ENCODE assay signal across 16 mouse cellular contexts in the genomic region with DNA sequence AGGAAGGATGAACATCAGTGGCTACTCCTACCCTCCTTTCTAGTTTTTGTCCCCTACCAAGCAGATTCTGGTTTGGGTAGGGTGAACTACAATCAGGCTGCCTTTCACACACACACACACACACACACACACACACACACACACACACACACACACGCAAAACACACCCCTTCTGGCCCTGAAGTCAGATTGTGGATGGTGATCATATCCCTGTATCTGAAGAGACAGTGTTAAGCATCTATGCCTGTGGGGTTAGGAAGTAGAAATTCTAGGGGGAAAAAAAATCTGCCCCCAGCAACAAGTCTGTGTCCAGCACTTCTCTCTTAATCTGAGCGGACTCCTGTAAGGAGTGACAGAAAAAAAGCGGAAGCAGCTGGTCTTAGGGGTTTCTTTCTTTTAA. TPM values are rescaled to one million over a fixed set of nuclear protein-coding genes. Genes with fewer than 3 reads are reported as not detected.
A peak's percentile ranks its signal among the peaks of the same experiment; 100 is the strongest.
DNase-seq lines count a peak whose midpoint lies in the region; ATAC-seq lines count a peak whose summit lies in the region.
"Had no signal": no experiment of that assay in that cellular context is flagged by ENCODE, and none has a peak within 500 bp of the region (broad histone marks: within the 10 kb centered on the region; RNA-seq: fewer than 3 reads in every experiment).

No protein-coding gene starts in this region.

- no peaks in the 10 kb centered on the region for H3K36me3 ChIP-seq in intestine, embryonic 14.5 days (ENCODE audit: control insufficient read depth, insufficient read depth, low read length)
- no peaks in the 10 kb centered on the region for H3K36me3 ChIP-seq in intestine, embryonic 15.5 days
- H3K36me3 ChIP-seq in forebrain, embryonic 14.5 days (ENCODE audit: control insufficient read depth, insufficient read depth, low read length) = no peaks in the 10 kb centered on the region
- H3K36me3 ChIP-seq in limb, embryonic 11.5 days (ENCODE audit: control insufficient read depth, insufficient read depth, low read length) = no peaks in the 10 kb centered on the region
- no peaks in the 10 kb centered on the region; the same call in 1 of the 2 replicates for H3K36me3 ChIP-seq in neural tube, embryonic 14.5 days (ENCODE audit: control insufficient read depth, insufficient read depth, low read length)
- H3K36me3 ChIP-seq: liver, embryonic 15.5 days had no signal

- H3K4me3 ChIP-seq in intestine, embryonic 14.5 days (ENCODE audit: low read depth, low read length) = no peak overlapping the region
- no peak overlapping the region for H3K4me3 ChIP-seq in intestine, embryonic 15.5 days (replicated peaks)
- peak overlapping the region; percentile 29 for H3K4me3 ChIP-seq in forebrain, embryonic 14.5 days (ENCODE audit: low read depth, low read length)
- no peak overlapping the region for H3K4me3 ChIP-seq in limb, embryonic 11.5 days (ENCODE audit: low read depth, low read length)
- peak overlapping the region; percentile 30; the same call in 1 of the 2 replicates for H3K4me3 ChIP-seq in neural tube, embryonic 14.5 days (ENCODE audit: low read depth, low read length)
- H3K4me3 ChIP-seq: liver, embryonic 15.5 days; megakaryocyte, embryonic 14.5 days had no signal

- H3K9ac ChIP-seq in intestine, embryonic 14.5 days (ENCODE audit: low read length) = no peak overlapping the region
- H3K9ac ChIP-seq in intestine, embryonic 15.5 days = no peak overlapping the region
- H3K9ac ChIP-seq in forebrain, embryonic 14.5 days (ENCODE audit: low read length) = peak overlapping the region; percentile 70
- no peak overlapping the region for H3K9ac ChIP-seq in limb, embryonic 11.5 days (ENCODE audit: low read length)
- H3K9ac ChIP-seq in neural tube, embryonic 14.5 days (replicated peaks; ENCODE audit: low read depth, low read length) = peak overlapping the region; percentile 59; the same call in 1 of the 2 replicates
- H3K9ac ChIP-seq: liver, embryonic 15.5 days had no signal

- peak; percentile 44 for DNase-seq in intestine, embryonic 14.5 days (ENCODE audit: low spot score)
- DNase-seq in forebrain, embryonic 14.5 days (ENCODE audit: low spot score) = no peak
- DNase-seq in limb, embryonic 11.5 days (ENCODE audit: low spot score) = peak; percentile 22
- DNase-seq in adipocyte (ENCODE audit: low spot score) = no peak
- no peak for DNase-seq in layer of hippocampus, adult 8-10 months (ENCODE audit: low spot score in 2 of 2)
- DNase-seq: adrenal gland, postnatal 10 days; B cell, adult 2 months; heart, postnatal 36 days had no signal

- H3K27me3 ChIP-seq in intestine, embryonic 14.5 days (replicated peaks; ENCODE audit: control insufficient read depth, insufficient read depth, low read length) = peaks cover 98% of the 10 kb centered on the region
- peaks cover 88% of the 10 kb centered on the region for H3K27me3 ChIP-seq in intestine, embryonic 15.5 days (replicated peaks)
- peaks cover 58% of the 10 kb centered on the region for H3K27me3 ChIP-seq in forebrain, embryonic 14.5 days (replicated peaks; ENCODE audit: control insufficient read depth, insufficient read depth, low read length)
- H3K27me3 ChIP-seq in limb, embryonic 11.5 days (ENCODE audit: control insufficient read depth, insufficient read depth, low read length) = peaks cover 93% of the 10 kb centered on the region
- H3K27me3 ChIP-seq in neural tube, embryonic 14.5 days (ENCODE audit: control insufficient read depth, insufficient read depth, low read length) = peaks cover 25% of the 10 kb centered on the region

- H3K9me3 ChIP-seq in intestine, embryonic 14.5 days (ENCODE audit: control insufficient read depth, low read length) = no peaks in the 10 kb centered on the region
- no peaks in the 10 kb centered on the region for H3K9me3 ChIP-seq in intestine, embryonic 15.5 days
- H3K9me3 ChIP-seq in forebrain, embryonic 14.5 days (replicated peaks; ENCODE audit: control insufficient read depth, low read length) = no peaks in the 10 kb centered on the region
- H3K9me3 ChIP-seq in limb, embryonic 11.5 days (ENCODE audit: control insufficient read depth, low read length) = no peaks in the 10 kb centered on the region
- no peaks in the 10 kb centered on the region for H3K9me3 ChIP-seq in neural tube, embryonic 14.5 days (ENCODE audit: control insufficient read depth, low read length)
- H3K9me3 ChIP-seq: liver, embryonic 15.5 days had no signal

- H3K4me2 ChIP-seq in intestine, embryonic 14.5 days (ENCODE audit: low read length) = no peak overlapping the region
- no peak overlapping the region for H3K4me2 ChIP-seq in intestine, embryonic 15.5 days (replicated peaks)
- H3K4me2 ChIP-seq in forebrain, embryonic 14.5 days (ENCODE audit: low read length) = peak overlapping the region; percentile 44
- H3K4me2 ChIP-seq in limb, embryonic 11.5 days (ENCODE audit: low read depth, severe bottlenecking) = no peak overlapping the region
- peak overlapping the region; percentile 42 for H3K4me2 ChIP-seq in neural tube, embryonic 14.5 days (ENCODE audit: low read depth, low read length)
- H3K4me2 ChIP-seq: liver, embryonic 15.5 days had no signal

- WGBS in intestine, embryonic 14.5 days = 0% methylated on average over 3 of the region's 3 CpGs
- WGBS in intestine, embryonic 15.5 days = 12% methylated on average over 3 of the region's 3 CpGs
- 21% methylated on average over 3 of the region's 3 CpGs for whole genome bisulfite sequencing in forebrain, embryonic 14.5 days
- 0% methylated on average over 3 of the region's 3 CpGs for WGBS in limb, embryonic 11.5 days
- 9% methylated on average over 3 of the region's 3 CpGs for WGBS in neural tube, embryonic 14.5 days

- ATAC-seq in intestine, embryonic 14.5 days (replicated peaks; ENCODE audit: low FRiP score, low TSS enrichment, low read depth) = no peak
- no peak for ATAC-seq in intestine, embryonic 15.5 days
- no peak for ATAC-seq in forebrain, embryonic 14.5 days
- no peak for ATAC-seq in limb, embryonic 11.5 days (ENCODE audit: insufficient number of reproducible peaks, low FRiP score, low TSS enrichment, low read depth)
- no peak for ATAC-seq in neural tube, embryonic 14.5 days (ENCODE audit: low read depth)
- no peak for ATAC-seq in monocyte, adult 5-6 weeks (replicated peaks; ENCODE audit: insufficient number of reproducible peaks, low FRiP score, low TSS enrichment, poor library complexity, severe bottlenecking)

- H3K4me1 ChIP-seq in intestine, embryonic 14.5 days (replicated peaks; ENCODE audit: control insufficient read depth, insufficient read depth, low read length) = no peaks in the 10 kb centered on the region
- peaks cover 9% of the 10 kb centered on the region; the same call in 1 of the 2 replicates for H3K4me1 ChIP-seq in intestine, embryonic 15.5 days (replicated peaks)
- no peaks in the 10 kb centered on the region for H3K4me1 ChIP-seq in forebrain, embryonic 14.5 days (ENCODE audit: control insufficient read depth, insufficient read depth, low read length)
- no peaks in the 10 kb centered on the region for H3K4me1 ChIP-seq in limb, embryonic 11.5 days (ENCODE audit: control insufficient read depth, insufficient read depth, low read length)
- H3K4me1 ChIP-seq in neural tube, embryonic 14.5 days (ENCODE audit: control insufficient read depth, insufficient read depth, low read length) = peaks cover 3% of the 10 kb centered on the region; the same call in 1 of the 2 replicates

- no peak overlapping the region for H3K27ac ChIP-seq in intestine, embryonic 14.5 days (ENCODE audit: low read depth)
- H3K27ac ChIP-seq in intestine, embryonic 15.5 days = no peak overlapping the region
- peak overlapping the region; percentile 89 for H3K27ac ChIP-seq in forebrain, embryonic 14.5 days (ENCODE audit: low read depth, low read length)
- no peak overlapping the region for H3K27ac ChIP-seq in limb, embryonic 11.5 days (replicated peaks; ENCODE audit: low read depth, low read length)
- H3K27ac ChIP-seq in neural tube, embryonic 14.5 days (ENCODE audit: low read depth, low read length) = peak overlapping the region; percentile 97; the same call in 1 of the 2 replicates
- H3K27ac ChIP-seq: kidney, postnatal 0 days; liver, embryonic 15.5 days had no signal

RNA-seq across cellular contexts. Expression of a gene that starts 2.5 kb away (rescaled TPM):
- not detected in 2 replicates for polyA plus RNA-seq in intestine, embryonic 14.5 days (2014; fragmentation: Nextera tagmentation; extraction: Ambion mirVana)
- 0.09 TPM in 1 of 2 replicates, not detected in the other for polyA plus RNA-seq in intestine, embryonic 15.5 days (2015; fragmentation: Nextera tagmentation; extraction: Ambion mirVana)
- polyA plus RNA-seq in forebrain, embryonic 14.5 days (2014; fragmentation: Nextera tagmentation; extraction: Ambion mirVana) = 14.4 and 14.8 TPM in 2 replicates
- 0.18 and 0.27 TPM in 2 replicates for polyA plus RNA-seq in limb, embryonic 11.5 days (2014; fragmentation: Nextera tagmentation; extraction: Ambion mirVana)
- 28.7 and 30.5 TPM in 2 replicates for polyA plus RNA-seq in neural tube, embryonic 14.5 days (2014; fragmentation: Nextera tagmentation; extraction: Ambion mirVana)
- total RNA-seq in monocyte, adult 5-6 weeks (2017) = not detected in 3 replicates
- total RNA-seq in layer of hippocampus, adult 8-10 months (2022) = 10 to 100 TPM in 3 of 4 experiments, 1 to 10 TPM in 1; 9.9 to 13.1 (median 11.2) TPM
- total RNA-seq: common myeloid progenitor, adult 5-6 weeks had no signal
- polyA plus RNA-seq: gonadal fat pad, adult 2 months; kidney, postnatal 0 days had no signal

RNA-seq across cellular contexts. Expression of a gene that starts 5.9 kb away (rescaled TPM):
- not detected in 2 replicates for polyA plus RNA-seq in intestine, embryonic 14.5 days (2014; fragmentation: Nextera tagmentation; extraction: Ambion mirVana)
- 0.16 TPM in 1 of 2 replicates, not detected in the other for polyA plus RNA-seq in intestine, embryonic 15.5 days (2015; fragmentation: Nextera tagmentation; extraction: Ambion mirVana)
- 45.1 and 56.3 TPM in 2 replicates for polyA plus RNA-seq in forebrain, embryonic 14.5 days (2014; fragmentation: Nextera tagmentation; extraction: Ambion mirVana)
- 0.34 and 0.37 TPM in 2 replicates for polyA plus RNA-seq in limb, embryonic 11.5 days (2014; fragmentation: Nextera tagmentation; extraction: Ambion mirVana)
- polyA plus RNA-seq in neural tube, embryonic 14.5 days (2014; fragmentation: Nextera tagmentation; extraction: Ambion mirVana) = 46.7 and 50.5 TPM in 2 replicates
- total RNA-seq in monocyte, adult 5-6 weeks (2017) = not detected in 3 replicates
- total RNA-seq in layer of hippocampus, adult 8-10 months (2022) = 1 to 10 TPM; 2.7 to 4.8 (median 3.5) TPM
- total RNA-seq: adrenal gland, postnatal 10 days; common myeloid progenitor, adult 5-6 weeks; heart, postnatal 36 days had no signal
- polyA plus RNA-seq: gonadal fat pad, adult 2 months; kidney, postnatal 0 days; liver, embryonic 15.5 days had no signal

Comparison
In these comparisons a context has a peak if more than half of its experiments do, and no peak if none do; other contexts are left out.
1. DNase-seq: peak in intestine, embryonic 14.5 days (single experiment) and limb, embryonic 11.5 days (single experiment); none in forebrain, embryonic 14.5 days (single experiment), adipocyte (single experiment) and layer of hippocampus, adult 8-10 months (0 of 2).
2. H3K27ac ChIP-seq: peak in forebrain, embryonic 14.5 days (single experiment) and neural tube, embryonic 14.5 days (single experiment); none in intestine, embryonic 14.5 days (single experiment), intestine, embryonic 15.5 days (single experiment) and limb, embryonic 11.5 days (single experiment).
3. H3K4me2 ChIP-seq: peak in forebrain, embryonic 14.5 days (single experiment) and neural tube, embryonic 14.5 days (single experiment); none in intestine, embryonic 14.5 days (single experiment), intestine, embryonic 15.5 days (single experiment) and limb, embryonic 11.5 days (single experiment).
4. H3K4me3 ChIP-seq: peak in forebrain, embryonic 14.5 days (single experiment) and neural tube, embryonic 14.5 days (single experiment); none in intestine, embryonic 14.5 days (single experiment), intestine, embryonic 15.5 days (single experiment) and limb, embryonic 11.5 days (single experiment).
5. H3K9ac ChIP-seq: peak in forebrain, embryonic 14.5 days (single experiment) and neural tube, embryonic 14.5 days (single experiment); none in intestine, embryonic 14.5 days (single experiment), intestine, embryonic 15.5 days (single experiment) and limb, embryonic 11.5 days (single experiment).
6. RNA of a gene that starts 2.5 kb away (polyA plus RNA-seq): 28.7 to 30.5 TPM in neural tube, embryonic 14.5 days and 14.4 to 14.8 TPM in forebrain, embryonic 14.5 days; 0.18 to 0.27 TPM in limb, embryonic 11.5 days, not detected in intestine, embryonic 14.5 days and 0.09 TPM in intestine, embryonic 15.5 days; every median in the first group is over 10 times any median in the second.
7. RNA of a gene that starts 5.9 kb away (polyA plus RNA-seq): 46.7 to 50.5 TPM in neural tube, embryonic 14.5 days and 45.1 to 56.3 TPM in forebrain, embryonic 14.5 days; 0.34 to 0.37 TPM in limb, embryonic 11.5 days, 0.16 TPM in intestine, embryonic 15.5 days and not detected in intestine, embryonic 14.5 days; every median in the first group is over 10 times any median in the second.